Mouse (Mus musculus) heart, adult 9 months (tissue): Measurements from ENCODE around the gene Hoxb8.
A peak's percentile ranks its signal among the peaks of the same experiment; 100 is the strongest.

Experiments used
- DNase-seq, 2 experiments: peaks; one replicate each; pipeline ENCODE4 v3.0.0; 2022; ENCODE audit warnings: low spot score in 2 of 2

The Hoxb8 gene

DNA sequence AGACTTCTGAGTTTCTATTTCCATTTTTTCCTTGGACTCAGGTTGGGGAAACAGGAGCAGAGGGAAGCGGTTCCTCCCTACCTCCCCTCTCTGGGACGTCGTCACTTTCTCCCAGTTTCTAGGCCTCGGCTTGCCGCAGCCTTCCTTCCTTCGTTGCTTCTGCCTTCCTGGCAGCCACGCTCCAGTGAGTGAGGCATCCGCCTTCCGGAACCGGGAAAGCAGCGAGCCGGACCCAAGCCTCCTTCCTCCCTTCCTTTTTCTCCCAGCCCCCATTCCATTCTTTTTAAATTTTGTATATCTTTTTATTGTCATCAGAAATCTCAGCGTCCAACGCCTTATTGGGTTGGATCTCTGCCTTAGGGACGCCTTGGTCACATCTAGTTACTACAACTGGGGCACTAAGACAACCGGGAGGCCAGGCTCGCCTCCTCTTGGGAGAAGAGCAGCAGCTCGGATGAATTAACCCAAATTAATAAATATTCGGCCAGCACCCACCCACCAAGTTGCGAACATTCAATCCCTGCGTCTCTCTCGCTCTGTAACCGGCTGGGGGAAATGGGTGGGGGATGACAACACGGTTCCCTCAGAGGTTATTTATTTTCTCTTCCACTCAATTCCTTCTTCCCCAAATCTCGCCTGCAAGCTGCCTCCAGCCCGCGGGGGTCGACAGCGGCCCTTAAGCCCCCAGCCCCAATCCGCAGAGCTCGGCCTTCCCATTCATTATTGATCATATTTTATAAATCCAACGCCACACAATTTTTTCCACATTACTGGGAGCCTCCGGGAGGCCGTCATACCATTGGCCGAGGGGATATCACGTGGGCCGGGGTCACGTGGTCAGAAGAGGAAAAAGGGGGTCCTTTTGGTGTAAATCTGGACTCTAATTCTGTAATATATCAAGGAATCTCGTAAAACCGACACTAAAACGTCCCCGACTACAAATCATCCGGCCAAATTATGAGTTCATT is 4.3 kb downstream of the Hoxb8 start, which contains the start of gene Hoxb7:
Hoxb7 (plus strand) TSS at position 853 of the 968 bp plus-strand sequence.
- no peak for DNase-seq

DNA sequence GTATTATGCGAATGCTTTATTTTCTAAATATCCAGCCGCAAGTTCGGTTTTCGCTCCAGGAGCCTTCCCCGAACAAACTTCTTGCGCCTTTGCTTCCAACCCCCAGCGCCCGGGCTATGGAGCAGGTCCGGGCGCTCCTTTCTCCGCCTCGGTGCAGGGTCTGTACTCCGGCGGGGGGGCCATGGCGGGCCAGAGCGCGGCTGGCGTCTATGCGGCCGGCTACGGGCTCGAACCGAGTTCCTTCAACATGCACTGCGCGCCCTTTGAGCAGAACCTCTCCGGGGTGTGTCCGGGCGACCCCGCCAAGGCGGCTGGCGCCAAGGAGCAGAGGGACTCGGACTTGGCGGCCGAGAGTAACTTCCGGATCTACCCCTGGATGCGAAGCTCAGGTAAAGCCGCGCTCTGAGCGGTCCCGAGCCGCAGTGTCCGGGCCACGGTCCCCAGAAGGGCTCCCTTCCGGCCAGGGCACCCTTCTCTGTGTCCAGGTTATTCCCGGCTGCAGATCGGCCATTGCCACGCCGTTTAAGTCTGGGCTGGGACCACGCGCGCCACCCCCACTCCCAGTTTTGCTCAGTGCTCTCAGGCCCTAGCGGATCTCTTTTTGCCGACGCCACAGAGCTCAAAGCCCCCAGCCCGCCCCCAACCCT is 5.2 kb downstream of the Hoxb8 start:
- no peak for DNase-seq

GRCm38 (mm10) chr11:96287411-96287810 is 5.7 kb downstream of the Hoxb8 start:
- no peak for DNase-seq

- DNase-seq, result no peak
These were observed 6.9 kb downstream of the Hoxb8 start for GRCm38 (mm10) chr11:96288455-96289221.

DNA sequence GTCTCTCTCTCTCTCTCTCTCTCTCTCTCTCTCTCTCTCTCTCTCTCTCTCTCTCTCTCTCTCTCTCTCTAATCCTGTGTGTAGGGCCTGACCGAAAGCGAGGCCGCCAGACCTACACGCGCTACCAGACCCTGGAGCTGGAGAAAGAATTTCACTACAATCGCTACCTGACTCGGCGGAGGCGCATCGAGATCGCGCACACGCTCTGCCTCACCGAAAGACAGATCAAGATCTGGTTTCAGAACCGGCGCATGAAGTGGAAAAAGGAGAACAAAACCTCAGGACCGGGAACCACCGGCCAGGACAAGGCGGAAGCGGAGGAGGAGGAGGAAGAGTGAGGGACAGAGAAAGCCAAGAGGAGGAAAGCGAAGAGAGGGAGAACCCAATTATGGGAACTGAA is 7.6 kb downstream of the Hoxb8 start:
- no peak for DNase-seq

DNA sequence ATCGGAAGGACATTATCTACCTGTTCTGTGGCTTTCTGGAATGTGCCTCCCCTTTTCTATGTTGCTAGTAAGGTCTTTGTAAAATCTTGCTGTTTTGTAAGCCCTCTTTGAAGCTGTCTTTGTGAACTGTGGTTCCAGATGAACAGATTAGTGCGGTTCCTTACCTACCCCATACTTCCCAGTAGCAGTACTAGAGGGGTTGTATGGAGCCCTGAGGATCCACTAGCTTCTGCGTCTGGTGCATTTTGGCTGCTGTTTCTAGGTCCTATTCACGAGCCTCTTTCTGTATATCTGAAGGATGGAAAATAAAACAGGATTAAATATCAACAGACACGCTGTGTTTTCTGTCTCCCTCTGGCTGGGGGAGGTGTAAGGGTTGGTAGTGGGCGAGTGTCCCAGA is 8.1 kb downstream of the Hoxb8 start:
- no peak for DNase-seq

GRCm38 (mm10) chr11:96290705-96291355 is 9.1 kb downstream of the Hoxb8 start:
- no peak for DNase-seq

DNA sequence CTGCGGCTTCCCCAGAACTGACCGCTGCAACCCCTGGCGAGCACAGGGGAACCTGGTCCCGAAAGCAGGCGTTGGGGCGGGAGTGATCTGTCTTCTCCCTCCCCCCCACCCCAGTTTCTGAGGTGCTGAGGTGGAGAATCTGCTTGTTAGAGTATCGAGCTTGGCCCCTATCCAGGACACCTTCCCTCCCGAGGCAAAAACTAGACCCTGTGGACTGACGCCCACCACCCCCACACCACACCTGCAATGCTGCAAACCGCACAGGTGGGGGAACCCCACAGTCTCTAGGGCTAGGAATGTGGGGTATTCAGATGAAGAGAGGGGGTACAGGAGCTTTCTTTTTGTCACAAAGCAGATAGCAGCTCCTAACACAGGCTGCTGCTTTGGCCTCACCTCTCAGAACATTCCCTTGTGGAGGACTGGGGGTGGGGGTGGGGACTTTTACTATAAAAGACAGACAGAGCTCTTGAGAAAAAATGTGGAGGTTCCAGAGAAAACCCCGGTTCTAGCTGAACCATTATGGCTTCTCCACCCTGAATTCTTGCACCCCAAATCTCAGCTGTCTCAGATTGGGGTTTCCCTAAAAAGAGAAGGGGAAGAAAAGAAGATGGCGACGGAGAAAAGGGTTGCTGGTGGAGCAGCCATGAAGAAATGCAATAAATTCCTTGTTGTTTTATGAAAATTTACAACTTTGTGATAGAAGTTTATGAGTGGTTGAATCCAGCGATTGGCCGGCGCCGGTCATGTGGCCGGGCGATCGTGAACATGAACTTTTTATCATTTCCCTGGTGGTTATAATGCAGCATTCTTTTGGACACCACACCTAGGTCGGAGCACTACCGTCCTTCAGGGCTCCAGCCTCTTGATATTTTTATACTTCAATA is 10.2 kb downstream of the Hoxb8 start, which contains the start of gene Hoxb6:
Hoxb6 (plus strand) TSS at position 796 of the 884 bp plus-strand sequence.
- DNase-seq, result no peak

- DNase-seq, result no peak
These were observed 11.0 kb downstream of the Hoxb8 start for GRCm38 (mm10) chr11:96292565-96293301.

- DNase-seq, result no peak
These were observed 11.7 kb downstream of the Hoxb8 start for GRCm38 (mm10) chr11:96293302-96293921.

GRCm38 (mm10) chr11:96294245-96295091 is 12.8 kb downstream of the Hoxb8 start:
- peak in 1 of 2 experiments; percentile 52 for DNase-seq

GRCm38 (mm10) chr11:96295092-96295835 is 13.6 kb downstream of the Hoxb8 start:
- no peak for DNase-seq

DNA sequence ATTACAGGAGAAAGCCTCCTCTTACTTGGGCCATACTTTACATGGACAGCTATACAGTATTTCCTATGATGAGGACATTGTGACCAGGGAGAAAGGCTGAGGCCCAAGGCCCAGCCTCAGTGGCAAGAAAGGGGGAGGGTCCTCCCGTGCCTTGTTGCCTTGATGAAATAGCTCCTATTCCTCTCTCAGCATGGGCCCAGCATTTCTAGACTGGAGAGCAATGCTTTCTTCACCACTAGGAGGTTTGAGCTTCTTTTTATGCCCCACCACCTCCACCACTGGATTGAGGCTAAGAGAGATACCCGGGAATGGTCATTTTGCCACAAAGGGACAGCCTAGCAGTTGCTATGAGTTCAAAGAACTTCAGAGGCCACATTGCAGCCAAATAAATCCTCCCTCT is 15.3 kb downstream of the Hoxb8 start:
- no peak for DNase-seq

GRCm38 (mm10) chr11:96297428-96297827 is 15.7 kb downstream of the Hoxb8 start:
- DNase-seq, result no peak

DNA sequence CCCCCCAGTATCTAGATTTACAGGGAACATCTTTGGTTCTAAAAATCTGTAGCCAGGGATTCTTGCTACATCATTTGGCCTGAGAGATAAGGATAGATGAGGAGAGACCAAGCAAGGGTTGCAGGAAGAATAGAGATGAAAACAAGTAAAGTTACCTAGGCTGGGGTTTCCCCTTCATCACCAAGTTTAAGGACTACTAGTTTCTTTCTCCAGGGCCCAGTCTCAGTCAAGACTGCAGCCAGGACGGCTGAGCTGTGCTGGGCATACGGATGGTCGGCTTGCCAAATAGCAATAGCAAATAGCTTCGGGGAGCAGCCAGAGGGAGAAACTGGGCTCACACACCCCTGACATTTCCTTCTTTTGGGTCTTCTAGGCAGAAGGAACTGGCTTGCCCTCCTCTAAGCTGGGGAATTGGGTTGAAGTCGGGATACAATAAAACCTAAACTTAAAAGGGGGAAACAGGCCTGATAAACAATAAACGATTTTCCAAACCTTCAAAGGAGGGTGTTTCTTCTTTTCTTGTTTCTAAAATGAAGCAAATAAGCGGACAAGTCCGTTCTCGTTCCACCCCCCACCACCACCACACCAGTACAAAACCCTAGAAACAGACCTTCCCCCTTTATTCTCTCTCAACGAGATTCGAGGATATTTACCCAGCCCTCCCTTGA is 16.4 kb downstream of the Hoxb8 start:
- DNase-seq, result no peak

GRCm38 (mm10) chr11:96298895-96299667 is 17.4 kb downstream of the Hoxb8 start:
- DNase-seq, result no peak
